Mouse (Mus musculus): ENCODE measurements at regions not wholly inside any gene's neighbourhood (a gene's known extent, or its start where the extent isn't known, plus 50 kb on each side); places are given as distances from the start of the nearest gene placed in this dataset.

DNA sequence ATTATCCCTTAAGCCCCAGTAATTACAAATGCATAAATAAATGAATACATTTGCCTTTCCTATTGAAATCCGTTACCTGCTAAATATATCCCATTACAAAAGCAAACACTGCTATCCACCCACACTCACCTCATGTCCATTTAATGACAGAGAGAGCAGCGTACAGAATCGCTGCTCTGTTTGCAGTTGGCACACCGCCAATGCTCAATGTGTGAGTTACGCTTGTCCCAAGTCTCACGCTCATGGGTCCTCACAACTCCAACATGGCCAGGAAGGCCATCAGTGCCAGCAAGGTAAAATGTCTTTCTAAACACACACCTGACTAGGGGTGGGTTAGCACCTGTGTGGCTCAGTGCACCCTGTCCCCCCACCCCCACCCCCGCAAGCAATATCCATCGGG, 150.0 kb upstream of the Igsf21 start:
- Histone ChIP-seq H3K4me2 (ENCODE audit: low read depth, low read length, poor library complexity, severe bottlenecking) (no peak overlapping the region), H3K36me3 (ENCODE audit: insufficient read depth, low read length) (no peaks in the 10 kb centered on the region), H3K4me3 (ENCODE audit: low read depth, low read length) (no peak overlapping the region), H3K9me3 (ENCODE audit: low read length) (no peaks in the 10 kb centered on the region), H3K27me3 (ENCODE audit: insufficient read depth, low read length) (no peaks in the 10 kb centered on the region), H3K9ac (replicated peaks; ENCODE audit: low read length, poor library complexity, severe bottlenecking) (no peak overlapping the region), H3K27ac (ENCODE audit: low read depth, low read length) (no peak overlapping the region), H3K4me1 (ENCODE audit: insufficient read depth, low read length) (no peaks in the 10 kb centered on the region)
- WGBS: 55% methylated on average over 8 of the region's 8 CpGs
- no peak for DNase-seq (ENCODE audit: low spot score)
- ATAC-seq (ENCODE audit: low FRiP score): no peak
- TF ChIP-seq CTCF (IDR thresholded peaks at IDR 0.05): no peak

DNA sequence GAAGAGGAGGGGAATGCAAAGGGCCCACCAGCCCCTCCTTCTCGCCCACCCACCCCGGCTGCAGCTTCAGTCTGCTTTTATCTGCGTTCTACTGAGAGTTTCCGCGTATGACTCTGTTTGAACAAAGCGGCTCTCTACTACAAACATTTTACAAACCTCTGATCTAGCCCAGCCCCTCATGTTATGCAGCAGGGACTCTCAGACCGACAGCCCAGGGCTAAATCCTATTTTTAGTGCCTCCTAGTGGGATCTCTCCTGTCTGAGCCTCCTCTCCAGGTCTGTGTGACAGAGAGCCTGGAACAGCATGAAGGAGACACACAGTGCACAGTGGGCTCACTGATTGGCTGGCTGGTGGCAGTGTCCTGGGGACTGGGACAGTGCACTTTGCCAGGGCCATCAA, 145.7 kb upstream of the Igsf21 start:
- no peaks in the 10 kb centered on the region for H3K4me1 ChIP-seq (ENCODE audit: insufficient read depth, low read length)
- TF ChIP-seq CTCF (IDR thresholded peaks at IDR 0.05): no peak
- DNase-seq (ENCODE audit: low spot score) (no peak), ATAC-seq (ENCODE audit: low FRiP score) (peak; percentile 27; the same call in 1 of the 2 replicates)
- no peaks in the 10 kb centered on the region for H3K27me3 ChIP-seq (ENCODE audit: insufficient read depth, low read length)
- H3K36me3 ChIP-seq (ENCODE audit: insufficient read depth, low read length): no peaks in the 10 kb centered on the region
- H3K4me3 ChIP-seq (ENCODE audit: low read depth, low read length): no peak overlapping the region
- 34% methylated on average over 7 of the region's 7 CpGs for WGBS
- no peaks in the 10 kb centered on the region for H3K9me3 ChIP-seq (ENCODE audit: low read length)
- H3K9ac ChIP-seq (replicated peaks; ENCODE audit: low read length, poor library complexity, severe bottlenecking): 0 out of 2 replicates have a peak overlapping the region, but pooled peaks have one; percentile 13
- H3K4me2 ChIP-seq (ENCODE audit: low read depth, low read length, poor library complexity, severe bottlenecking): no peak overlapping the region
- no peak overlapping the region for H3K27ac ChIP-seq (ENCODE audit: low read depth, low read length)

DNA sequence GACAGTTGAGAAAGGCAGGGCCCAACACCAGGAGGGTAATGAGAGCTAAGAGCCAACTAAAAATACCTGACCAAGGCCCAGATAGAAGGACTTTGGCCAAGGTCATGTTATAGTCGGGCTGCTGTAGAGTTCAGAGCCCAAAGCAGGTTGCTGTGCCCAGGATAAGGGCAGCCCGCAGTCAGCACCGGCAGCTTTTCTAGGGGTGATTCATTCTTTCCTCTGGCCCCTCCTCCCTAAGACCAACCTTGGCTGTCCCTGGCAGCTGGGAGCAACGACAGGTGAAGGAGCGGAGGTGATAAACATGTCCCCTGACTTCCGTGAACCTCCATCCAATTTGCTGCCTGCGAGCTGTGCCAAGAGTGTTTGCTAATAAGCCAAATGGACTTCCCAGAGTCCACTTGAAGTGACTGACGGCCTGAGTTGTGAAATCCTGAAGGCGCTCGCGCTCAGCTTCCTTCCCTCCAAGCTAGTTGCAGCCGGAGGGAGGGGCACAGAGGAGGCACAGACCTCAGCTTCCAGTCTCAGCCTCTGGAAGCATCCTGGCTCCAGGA, 144.2 kb upstream of the Igsf21 start:
- no peak overlapping the region for H3K4me2 ChIP-seq (ENCODE audit: low read depth, low read length, poor library complexity, severe bottlenecking)
- H3K9ac ChIP-seq (replicated peaks; ENCODE audit: low read length, poor library complexity, severe bottlenecking): no peak overlapping the region
- H3K9me3 ChIP-seq (ENCODE audit: low read length): no peaks in the 10 kb centered on the region
- H3K36me3 ChIP-seq (ENCODE audit: insufficient read depth, low read length): no peaks in the 10 kb centered on the region
- no peak for ATAC-seq (ENCODE audit: low FRiP score)
- DNase-seq (ENCODE audit: low spot score): no peak
- no peak for TF ChIP-seq CTCF (IDR thresholded peaks at IDR 0.05)
- no peaks in the 10 kb centered on the region for H3K4me1 ChIP-seq (ENCODE audit: insufficient read depth, low read length)
- no peak overlapping the region for H3K4me3 ChIP-seq (ENCODE audit: low read depth, low read length)
- WGBS: 77% methylated on average over 12 of the region's 12 CpGs
- H3K27ac ChIP-seq (ENCODE audit: low read depth, low read length): no peak overlapping the region
- no peaks in the 10 kb centered on the region for H3K27me3 ChIP-seq (ENCODE audit: insufficient read depth, low read length)

DNA sequence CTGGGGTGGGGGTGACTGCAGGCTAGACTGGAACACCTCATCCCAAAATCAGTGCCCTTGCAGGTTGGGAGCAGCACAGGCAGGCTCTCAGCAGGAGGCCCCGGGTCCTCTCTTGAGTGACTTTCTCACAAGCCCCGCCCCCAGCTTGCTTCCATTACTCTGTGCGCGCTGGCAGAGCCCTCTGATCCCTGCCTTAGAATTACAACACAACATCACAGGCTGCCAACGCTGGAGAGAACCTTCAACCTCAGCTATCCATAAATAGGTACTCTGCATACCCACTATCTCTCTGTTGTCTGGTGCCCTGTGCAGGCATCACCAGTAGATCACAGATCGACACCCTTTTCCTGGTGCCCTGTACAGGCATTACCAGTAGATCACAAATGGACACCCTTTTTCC, 139.1 kb upstream of the Igsf21 start:
- no peak for TF ChIP-seq CTCF (IDR thresholded peaks at IDR 0.05)
- Histone ChIP-seq H3K4me1 (ENCODE audit: insufficient read depth, low read length) (peaks cover 9% of the 10 kb centered on the region; the same call in 1 of the 2 replicates), H3K4me3 (ENCODE audit: low read depth, low read length) (no peak overlapping the region), H3K27me3 (ENCODE audit: insufficient read depth, low read length) (no peaks in the 10 kb centered on the region), H3K27ac (ENCODE audit: low read depth, low read length) (no peak overlapping the region), H3K4me2 (ENCODE audit: low read depth, low read length, poor library complexity, severe bottlenecking) (no peak overlapping the region), H3K36me3 (ENCODE audit: insufficient read depth, low read length) (no peaks in the 10 kb centered on the region), H3K9ac (replicated peaks; ENCODE audit: low read length, poor library complexity, severe bottlenecking) (no peak overlapping the region), H3K9me3 (ENCODE audit: low read length) (no peaks in the 10 kb centered on the region)
- no peak for ATAC-seq (ENCODE audit: low FRiP score)
- DNase-seq (ENCODE audit: low spot score): no peak
- WGBS: 63% methylated on average over 6 of the region's 6 CpGs

DNA sequence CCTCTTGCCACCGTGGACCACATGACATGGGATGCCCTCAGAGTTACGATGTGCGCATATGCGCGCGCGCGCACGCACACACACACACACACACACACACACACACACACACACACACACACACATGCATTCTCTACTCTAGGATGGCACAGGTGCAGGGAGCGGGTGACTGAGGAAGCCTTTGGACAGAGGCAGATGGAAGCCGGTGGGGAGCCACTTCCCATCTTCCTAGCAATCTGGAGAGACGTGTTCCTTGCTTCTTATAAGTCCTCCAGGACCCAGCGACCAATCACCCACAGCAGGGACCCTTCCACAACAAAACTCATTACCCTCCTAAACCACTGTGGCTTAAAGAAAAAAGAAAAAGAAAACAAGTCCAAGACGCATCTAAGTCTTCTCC, 138.6 kb upstream of the Igsf21 start:
- peaks cover 10% of the 10 kb centered on the region; the same call in 1 of the 2 replicates for H3K4me1 ChIP-seq (ENCODE audit: insufficient read depth, low read length)
- no peaks in the 10 kb centered on the region for H3K36me3 ChIP-seq (ENCODE audit: insufficient read depth, low read length)
- TF ChIP-seq CTCF (IDR thresholded peaks at IDR 0.05): no peak
- H3K9ac ChIP-seq (replicated peaks; ENCODE audit: low read length, poor library complexity, severe bottlenecking): no peak overlapping the region
- 88% methylated on average over 14 of the region's 14 CpGs for WGBS
- no peak overlapping the region for H3K27ac ChIP-seq (ENCODE audit: low read depth, low read length)
- H3K4me3 ChIP-seq (ENCODE audit: low read depth, low read length): no peak overlapping the region
- peak; percentile 45 for DNase-seq (ENCODE audit: low spot score)
- ATAC-seq (ENCODE audit: low FRiP score): no peak
- no peak overlapping the region for H3K4me2 ChIP-seq (ENCODE audit: low read depth, low read length, poor library complexity, severe bottlenecking)
- H3K9me3 ChIP-seq (ENCODE audit: low read length): no peaks in the 10 kb centered on the region
- H3K27me3 ChIP-seq (ENCODE audit: insufficient read depth, low read length): no peaks in the 10 kb centered on the region

DNA sequence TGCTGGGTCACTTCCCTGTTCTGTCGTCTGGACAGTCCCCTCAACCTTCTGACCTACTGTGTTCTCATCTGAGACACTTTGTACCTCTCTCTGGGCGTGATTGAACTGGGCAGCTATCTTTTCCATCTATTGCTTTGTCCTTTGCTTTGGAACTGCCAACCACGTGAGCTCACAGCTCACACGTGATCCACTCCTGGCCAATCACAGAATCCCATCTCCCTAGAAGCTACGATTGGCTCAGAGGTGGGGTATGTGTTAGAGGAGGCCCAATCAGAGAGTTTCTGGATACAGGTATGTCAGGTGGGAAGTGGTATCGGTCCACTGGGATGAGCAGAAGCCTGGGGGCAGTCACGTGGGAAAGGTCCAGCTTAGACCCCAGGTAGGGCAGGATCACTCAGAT, 137.0 kb upstream of the Igsf21 start:
- Histone ChIP-seq H3K27me3 (ENCODE audit: insufficient read depth, low read length) (no peaks in the 10 kb centered on the region), H3K4me3 (ENCODE audit: low read depth, low read length) (no peak overlapping the region), H3K4me2 (ENCODE audit: low read depth, low read length, poor library complexity, severe bottlenecking) (no peak overlapping the region), H3K27ac (ENCODE audit: low read depth, low read length) (no peak overlapping the region), H3K4me1 (ENCODE audit: insufficient read depth, low read length) (peaks cover 10% of the 10 kb centered on the region; the same call in 1 of the 2 replicates), H3K9me3 (ENCODE audit: low read length) (no peaks in the 10 kb centered on the region), H3K36me3 (ENCODE audit: insufficient read depth, low read length) (no peaks in the 10 kb centered on the region), H3K9ac (replicated peaks; ENCODE audit: low read length, poor library complexity, severe bottlenecking) (no peak overlapping the region)
- 85% methylated on average over 7 of the region's 7 CpGs for WGBS
- no peak for ATAC-seq (ENCODE audit: low FRiP score)
- DNase-seq (ENCODE audit: low spot score): no peak
- TF ChIP-seq CTCF (IDR thresholded peaks at IDR 0.05): no peak
